Mouse (Mus musculus) thymus, postnatal 10 days (tissue): ENCODE data around the gene Ptgr2.
"Not testable (repeated sequence)": the region's sequence is repeated elsewhere in the genome, so short reads cannot be mapped to it uniquely, and the experiment has no call there.

Source experiments
- DNase-seq, 2 experiments: peaks; one replicate each; pipeline ENCODE4 v3.0.0; 2021; ENCODE audit warnings: low spot score in 2 of 2

The Ptgr2 gene

GRCm38 (mm10) chr12:84304554-84304953 is 19.5 kb downstream of the Ptgr2 start:
- no peak for DNase-seq

GRCm38 (mm10) chr12:84311306-84311705 is 26.3 kb downstream of the Ptgr2 start:
- DNase-seq: no peak

- DNase-seq: no peak
Measured at GRCm38 (mm10) chr12:84316006-84316405, 31.0 kb downstream of the Ptgr2 start.

- peak; percentile 71 to 81 for DNase-seq
Measured at GRCm38 (mm10) chr12:84316721-84317621, 31.9 kb downstream of the Ptgr2 start, which contains the start of gene Zfp410. TSS of gene Zfp410 (plus strand) at chr12:84316852.

GRCm38 (mm10) chr12:84327111-84327512 is 42.1 kb downstream of the Ptgr2 start:
- no peak for DNase-seq

- DNase-seq: no peak
Measured at GRCm38 (mm10) chr12:84336963-84337625, 52.1 kb downstream of the Ptgr2 start.

- DNase-seq: no peak
Measured at GRCm38 (mm10) chr12:84347192-84347591, 62.2 kb downstream of the Ptgr2 start.

- DNase-seq: not testable (repeated sequence)
Measured at GRCm38 (mm10) chr12:84358699-84359098, 73.7 kb downstream of the Ptgr2 start.

GRCm38 (mm10) chr12:84361555-84362489 is 76.8 kb downstream of the Ptgr2 start, which contains the start of the genes Coq6 and Fam161b:
TSS of gene Coq6 (plus strand) at chr12:84361657.
TSS of gene Fam161b (minus strand) at chr12:84361833.
- DNase-seq: peak; percentile 91 to 92

- no peak for DNase-seq
Measured at GRCm38 (mm10) chr12:84362872-84363271, 77.8 kb downstream of the Ptgr2 start.

- no peak for DNase-seq
Measured at GRCm38 (mm10) chr12:84364291-84364690, 79.3 kb downstream of the Ptgr2 start.

- DNase-seq: no peak
Measured at GRCm38 (mm10) chr12:84365137-84365536, 80.1 kb downstream of the Ptgr2 start.
